Mouse (Mus musculus) adrenal gland, postnatal 10 days (tissue): ENCODE results near the gene Ncoa6. TPM values are rescaled to one million over a fixed set of nuclear protein-coding genes. Genes with fewer than 3 reads are reported as not detected.

Source experiments
- DNase-seq: peaks from one replicate; pipeline ENCODE4 v3.0.0; 2021; ENCODE audit warnings: mixed read lengths
- total RNA-seq, 2 experiments: library from RNA; stranded (reverse); gene quantifications; 2 replicates each; pipeline ENCODE4 v1.2.3; 2021

Ncoa6 gene
- total RNA-seq, 2 experiments from 2014 or later, result 33.1 to 44.6 TPM

DNA sequence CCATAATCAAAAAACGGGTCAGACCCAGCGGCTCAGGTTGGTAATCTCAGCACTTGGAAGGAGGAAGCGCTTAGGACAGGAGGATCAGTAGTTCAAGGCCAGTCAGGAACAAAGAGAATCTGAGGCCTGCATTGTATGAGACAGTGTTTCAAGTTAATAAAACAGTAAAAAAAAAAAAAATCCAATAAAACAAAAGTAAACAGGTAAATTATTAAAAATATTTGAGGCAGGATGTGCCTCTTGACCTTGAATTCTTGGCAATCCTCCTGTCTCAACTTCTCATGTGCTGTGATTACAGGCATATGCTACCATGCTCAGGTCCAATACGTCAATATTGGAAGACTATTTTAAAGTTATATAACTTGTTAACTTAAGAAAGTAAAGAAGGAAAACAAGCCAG is 30.8 kb downstream of the Ncoa6 start:
- DNase-seq, result no peak

DNA sequence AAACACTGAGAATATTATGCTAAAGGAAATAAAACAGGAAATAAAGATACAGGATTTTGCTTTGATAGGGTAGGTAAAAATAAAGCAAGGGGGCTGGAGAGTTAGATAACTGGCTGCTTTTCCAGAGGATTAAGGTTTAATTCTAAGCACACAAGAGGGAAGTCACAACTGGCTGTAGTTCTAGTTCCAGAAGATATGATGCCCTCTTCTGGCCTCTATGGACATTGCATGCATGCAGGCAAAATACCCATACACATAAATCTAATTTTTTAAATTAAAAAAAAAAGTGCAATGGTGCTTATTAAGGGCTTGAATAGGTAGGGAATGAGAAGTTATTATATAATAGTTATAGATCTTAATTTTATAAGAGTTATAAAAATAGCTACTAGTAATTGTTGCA is 37.2 kb downstream of the Ncoa6 start:
- DNase-seq, result peak; percentile 28

DNA sequence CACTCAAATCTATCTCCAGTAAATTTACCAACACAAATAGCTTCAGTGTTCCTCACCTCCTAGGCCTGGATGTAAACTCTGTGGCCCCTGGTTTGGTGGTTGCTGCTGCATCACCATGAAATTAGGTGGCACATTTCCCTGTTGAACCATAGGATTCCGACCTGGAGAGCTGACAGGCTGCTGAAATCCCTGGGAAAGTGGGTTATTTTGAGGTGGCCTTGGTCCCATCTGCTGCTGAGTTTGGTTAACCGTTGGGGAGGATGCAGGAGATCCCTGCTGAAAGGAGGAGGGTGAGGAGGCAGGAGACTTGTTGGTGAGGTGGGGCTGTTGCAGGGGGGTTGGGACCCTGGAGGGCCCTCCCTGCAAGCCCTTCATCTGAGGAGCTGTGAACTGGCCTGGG is 52.8 kb downstream of the Ncoa6 start:
- no peak for DNase-seq

DNA sequence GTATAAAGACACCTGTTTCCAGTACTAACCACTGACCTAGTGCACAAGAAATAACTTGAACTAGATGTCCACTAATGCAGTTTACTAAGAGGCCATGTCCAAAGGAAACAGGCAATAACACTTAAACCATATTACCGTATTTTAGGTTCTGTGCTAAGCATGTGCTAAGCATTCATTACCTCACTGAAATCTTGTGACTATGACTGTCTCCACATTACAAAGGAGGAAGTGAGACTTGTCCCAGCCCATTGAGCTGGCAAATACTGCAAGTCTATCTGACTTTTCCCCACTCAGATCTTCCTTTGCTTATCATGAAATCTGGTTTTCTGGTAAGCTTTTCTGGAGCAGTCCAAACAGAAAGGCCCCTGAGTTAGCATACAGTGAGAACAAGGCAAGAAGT is 69.1 kb downstream of the Ncoa6 start:
- DNase-seq, result no peak

DNA sequence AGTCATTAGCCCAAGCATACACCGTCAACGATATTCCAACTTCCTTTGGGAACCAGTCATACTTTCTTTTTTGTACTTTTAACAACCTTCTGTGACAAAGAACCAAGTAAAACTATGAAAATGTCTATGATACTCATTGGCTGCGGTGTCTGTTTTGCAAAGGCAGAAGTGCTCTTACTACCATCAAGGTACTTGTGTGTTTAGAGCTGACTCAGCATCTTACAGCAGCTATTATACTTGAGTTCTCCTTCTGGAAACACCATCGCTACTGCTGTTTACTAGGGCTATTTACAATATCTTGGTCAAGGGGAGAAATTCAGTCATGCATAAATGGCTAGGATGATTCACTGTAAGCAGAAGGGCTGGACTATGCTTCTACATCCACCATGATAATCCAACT is 71.8 kb downstream of the Ncoa6 start:
- no peak for DNase-seq

DNA sequence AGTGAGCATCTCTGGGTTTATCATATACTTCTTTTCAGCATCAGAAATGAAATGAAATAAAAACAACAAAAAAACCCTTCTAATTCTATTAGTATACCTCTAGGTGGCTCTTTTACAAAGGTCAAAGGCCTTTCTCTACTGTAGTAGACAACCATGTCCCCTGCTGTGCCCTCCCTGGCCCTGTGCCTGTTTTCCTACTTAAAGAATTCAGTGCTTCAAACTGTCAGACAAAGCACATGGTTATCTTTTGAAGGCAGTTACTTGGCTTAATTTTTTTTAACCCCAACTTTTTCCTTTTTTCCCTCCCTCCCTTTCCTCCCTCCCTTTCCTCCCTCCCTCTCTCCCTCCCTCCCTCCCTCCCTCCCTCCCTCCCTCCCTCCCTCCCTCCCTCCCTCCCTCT is 73.4 kb downstream of the Ncoa6 start:
- DNase-seq, result no peak

DNA sequence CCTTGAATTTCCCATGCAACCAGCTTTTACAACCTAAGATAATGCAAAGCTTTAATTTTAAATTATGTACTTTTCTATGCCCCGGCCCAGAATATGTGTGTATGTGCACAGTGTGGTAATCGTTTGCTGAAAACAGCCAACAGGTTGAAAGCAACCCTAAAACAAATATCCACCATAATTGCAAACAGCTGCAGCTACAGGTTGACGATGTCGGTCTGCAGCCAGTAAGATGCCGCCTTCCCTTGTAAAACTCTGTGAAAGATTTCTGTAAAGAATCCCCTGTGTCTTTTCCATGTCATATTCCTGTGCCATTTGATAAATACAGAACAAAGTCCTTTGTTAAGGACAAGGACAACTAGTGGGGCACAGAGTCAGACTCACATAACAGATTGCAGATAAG is 79.1 kb downstream of the Ncoa6 start:
- DNase-seq, result no peak

DNA sequence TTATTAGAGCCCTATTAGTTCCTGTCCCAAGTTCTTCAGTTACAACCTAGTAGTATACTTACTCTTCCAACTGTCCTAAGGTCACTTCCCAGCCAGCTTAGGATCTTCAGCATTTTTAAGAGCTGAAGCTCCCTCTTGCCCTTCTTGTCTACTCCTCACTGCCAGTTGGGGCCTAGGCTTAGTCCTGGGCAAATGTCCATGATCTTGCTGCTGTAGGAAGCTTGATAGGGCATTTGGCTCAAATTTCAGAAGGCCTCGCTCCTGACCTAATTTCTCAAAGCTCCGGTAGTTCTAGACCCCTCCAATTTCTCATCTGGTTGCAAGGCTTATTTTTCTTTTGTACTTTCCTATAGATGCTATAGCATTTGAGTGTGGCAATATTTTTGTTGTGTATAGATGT is 85.1 kb downstream of the Ncoa6 start:
- peak; percentile 51 for DNase-seq

DNA sequence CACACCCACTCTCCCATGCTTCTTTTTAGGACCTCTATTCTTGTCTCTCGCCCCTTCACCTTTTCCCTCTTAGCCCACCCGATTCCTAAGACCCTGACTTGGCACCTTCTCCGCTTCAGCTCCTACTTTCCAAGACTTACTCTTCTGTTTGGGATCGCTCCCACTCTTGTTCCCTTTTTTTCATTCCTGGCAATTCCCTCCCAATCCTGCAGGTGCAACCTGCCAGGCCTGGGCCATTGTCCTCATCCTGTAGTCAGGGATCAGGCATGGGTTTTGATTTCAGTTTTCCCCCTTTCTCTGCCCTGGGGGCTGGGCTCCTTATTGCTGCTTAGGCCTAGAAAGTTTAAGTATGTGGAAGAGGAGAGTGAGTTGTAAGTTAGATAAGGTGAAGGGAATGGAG is 86.6 kb downstream of the Ncoa6 start:
- DNase-seq, result no peak

DNA sequence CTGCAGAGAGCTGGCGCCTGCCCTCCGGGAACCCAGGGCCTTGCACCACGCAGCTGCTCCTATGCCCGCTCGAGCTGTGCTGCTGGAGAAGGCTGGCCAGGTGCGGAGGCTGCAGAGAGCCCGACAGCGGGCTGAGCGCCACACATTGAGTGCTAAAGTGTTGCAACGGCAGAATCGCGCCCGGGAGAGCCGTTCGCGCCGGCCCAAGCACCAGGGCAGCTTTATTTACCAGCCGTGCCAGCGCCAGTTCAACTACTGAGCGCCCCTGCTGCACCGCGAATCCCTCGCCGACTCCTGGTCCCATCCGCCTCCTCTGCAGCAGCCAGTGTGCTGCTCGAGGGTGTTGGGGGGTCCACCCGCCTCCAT is 87.2 kb downstream of the Ncoa6 start:
- DNase-seq, result peak; percentile 61

DNA sequence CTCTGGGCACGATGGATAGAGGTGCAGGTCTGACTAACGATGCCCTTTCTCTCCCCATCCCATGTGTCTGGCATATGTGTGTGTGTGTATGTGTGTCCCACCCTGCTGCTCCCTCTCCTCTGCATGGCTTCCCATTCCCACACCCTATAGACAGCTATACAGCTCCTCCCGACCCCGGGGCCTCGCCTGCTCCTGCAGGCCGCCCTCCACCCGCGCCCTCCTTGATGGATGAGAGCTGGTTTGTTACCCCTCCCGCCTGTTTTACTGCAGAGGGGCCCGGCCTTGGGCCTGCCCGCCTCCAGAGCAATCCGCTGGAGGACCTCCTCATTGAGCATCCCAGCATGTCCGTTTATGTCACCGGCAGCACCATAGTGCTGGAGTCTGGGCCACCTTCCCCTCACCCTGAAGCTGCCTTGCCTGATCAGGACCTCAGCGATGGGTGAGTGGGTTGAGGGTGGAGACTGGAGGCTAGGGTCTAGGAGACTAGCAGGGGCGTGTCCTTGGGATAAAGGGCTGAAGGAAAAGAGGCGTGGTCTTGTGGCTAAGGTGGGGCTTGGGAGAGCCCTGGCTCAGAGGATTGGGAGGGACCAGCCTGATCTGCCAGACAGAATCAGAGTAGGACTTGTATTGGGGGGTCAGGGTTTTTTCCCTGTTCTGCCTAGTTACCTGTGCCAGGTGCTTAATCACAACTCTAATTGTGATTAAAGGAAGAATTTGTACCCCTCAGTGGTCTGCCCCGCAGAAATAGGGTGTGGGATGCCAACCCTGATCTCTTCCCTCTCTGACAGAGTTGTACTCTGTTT is 87.8 kb downstream of the Ncoa6 start:
- DNase-seq, result no peak

DNA sequence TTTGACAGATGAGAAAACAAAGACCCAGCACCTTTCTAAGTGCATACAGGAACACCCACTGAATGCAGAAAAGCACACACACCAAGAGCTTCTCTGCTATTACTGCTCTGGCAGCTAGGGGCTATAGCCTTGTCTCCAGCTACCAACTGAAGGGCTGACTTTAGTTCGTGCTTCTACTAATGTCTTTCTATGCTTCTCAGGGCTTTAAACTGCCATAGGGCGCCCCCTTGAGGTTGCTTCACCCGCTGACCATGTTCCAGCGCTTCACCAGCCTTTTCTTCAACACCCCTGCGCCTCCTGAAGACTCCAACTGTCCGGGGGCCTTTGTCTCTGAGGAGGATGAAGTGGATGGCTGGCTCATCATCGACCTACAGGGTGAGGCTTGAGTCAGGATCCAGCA is 88.6 kb downstream of the Ncoa6 start:
- peak; percentile 90 for DNase-seq

DNA sequence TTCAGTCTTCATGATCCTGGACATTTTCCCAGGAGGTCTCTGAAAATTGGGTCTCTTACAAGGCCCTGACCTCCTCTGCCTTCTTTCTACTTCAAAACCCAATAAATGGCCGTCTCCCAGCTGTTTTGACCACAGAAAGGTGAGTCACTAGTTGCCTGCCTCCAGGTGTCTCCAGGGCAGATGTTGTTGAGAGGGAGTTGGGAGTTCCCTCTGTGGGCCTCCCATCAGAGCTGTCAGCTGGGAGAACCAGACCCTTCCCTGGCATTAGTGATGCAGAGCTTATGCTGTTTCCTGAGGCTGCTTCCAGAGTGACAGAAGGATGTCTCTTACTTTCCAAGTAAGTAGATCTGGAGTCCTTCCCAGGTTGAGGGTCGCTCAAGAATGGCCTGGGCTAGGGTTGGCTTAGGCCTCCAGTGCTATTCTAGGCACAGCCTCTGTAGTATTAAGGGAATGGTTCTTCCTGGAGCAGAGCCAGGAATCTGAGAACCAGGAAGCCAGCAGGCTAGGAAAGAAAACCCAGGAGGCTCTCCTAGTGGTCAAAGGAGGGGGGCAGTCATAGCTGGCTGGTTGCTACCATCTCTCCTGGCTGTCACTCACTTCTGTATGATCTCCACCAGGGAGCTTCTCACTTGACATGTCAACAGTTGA is 90.8 kb downstream of the Ncoa6 start:
- DNase-seq, result peak; percentile 72

DNA sequence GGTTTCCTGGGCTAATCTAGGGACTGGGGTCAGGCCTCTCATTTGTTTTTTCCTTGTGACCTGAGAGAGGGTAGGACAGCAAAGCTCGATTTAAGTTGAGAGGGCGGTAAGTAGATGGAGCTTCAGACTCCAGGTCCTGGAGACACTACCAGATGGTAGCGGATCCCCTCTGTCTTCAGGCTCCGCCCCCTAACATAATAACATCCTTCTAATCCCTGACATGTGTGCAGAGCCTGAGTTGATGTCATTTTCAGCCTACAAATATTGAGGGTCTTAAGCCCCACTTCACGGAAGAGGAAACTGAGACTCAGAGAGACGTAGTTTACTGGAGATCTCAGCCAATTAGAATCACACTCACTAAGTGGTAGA is 91.4 kb downstream of the Ncoa6 start:
- no peak for DNase-seq

DNA sequence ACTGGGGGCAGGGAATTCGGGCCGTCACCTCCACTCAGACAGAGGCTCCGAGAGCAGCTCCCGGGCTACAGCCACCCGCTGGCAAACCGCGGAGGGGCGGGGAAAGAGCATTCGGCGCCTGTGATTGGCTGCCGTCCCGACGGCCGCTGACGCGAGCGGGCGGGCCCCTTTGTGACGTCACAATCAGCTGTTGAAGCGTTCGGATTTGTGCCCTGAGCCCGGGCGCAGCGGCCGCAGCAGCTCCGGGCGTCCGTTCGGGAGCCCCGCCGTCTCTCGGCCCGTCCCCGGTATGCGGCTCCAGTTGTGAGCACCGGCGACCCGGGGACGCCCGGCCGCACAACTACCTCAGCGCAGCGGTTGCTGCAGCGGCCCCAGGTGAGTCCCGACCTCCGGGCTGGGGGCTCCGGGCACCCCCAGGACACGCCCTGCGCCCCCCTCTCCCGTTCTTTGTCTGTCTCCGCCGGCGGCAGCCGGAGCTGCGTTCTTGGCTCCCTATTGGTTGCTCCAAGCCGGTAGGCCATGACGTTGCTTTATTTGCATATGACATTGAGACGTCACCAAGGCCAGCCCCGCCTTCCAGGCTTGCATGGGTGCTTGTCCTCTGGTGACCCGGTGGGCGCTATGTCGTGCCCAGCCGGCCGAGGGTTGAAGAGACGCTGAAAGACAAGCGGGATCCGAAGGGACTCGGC is 91.9 kb downstream of the Ncoa6 start:
- DNase-seq, result peak; percentile 99

DNA sequence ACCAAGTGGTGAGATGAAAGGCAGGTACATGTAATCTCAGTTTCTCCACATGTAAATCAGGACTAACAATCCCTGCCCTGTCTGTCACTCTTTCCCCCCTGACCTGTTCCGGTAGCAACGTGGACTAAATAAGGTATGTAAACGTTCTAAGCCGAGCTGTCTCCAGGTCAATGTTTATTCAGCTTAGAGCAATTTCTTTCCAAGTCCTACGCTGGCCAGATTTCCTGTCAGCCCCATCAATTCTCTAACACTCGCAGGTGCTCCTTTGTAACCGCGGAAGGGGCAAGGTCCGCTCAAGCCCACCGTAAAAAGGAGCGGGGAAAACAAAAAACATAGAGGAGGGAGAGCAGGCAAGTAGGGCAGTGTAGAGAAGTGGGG is 92.6 kb downstream of the Ncoa6 start:
- DNase-seq, result no peak

DNA sequence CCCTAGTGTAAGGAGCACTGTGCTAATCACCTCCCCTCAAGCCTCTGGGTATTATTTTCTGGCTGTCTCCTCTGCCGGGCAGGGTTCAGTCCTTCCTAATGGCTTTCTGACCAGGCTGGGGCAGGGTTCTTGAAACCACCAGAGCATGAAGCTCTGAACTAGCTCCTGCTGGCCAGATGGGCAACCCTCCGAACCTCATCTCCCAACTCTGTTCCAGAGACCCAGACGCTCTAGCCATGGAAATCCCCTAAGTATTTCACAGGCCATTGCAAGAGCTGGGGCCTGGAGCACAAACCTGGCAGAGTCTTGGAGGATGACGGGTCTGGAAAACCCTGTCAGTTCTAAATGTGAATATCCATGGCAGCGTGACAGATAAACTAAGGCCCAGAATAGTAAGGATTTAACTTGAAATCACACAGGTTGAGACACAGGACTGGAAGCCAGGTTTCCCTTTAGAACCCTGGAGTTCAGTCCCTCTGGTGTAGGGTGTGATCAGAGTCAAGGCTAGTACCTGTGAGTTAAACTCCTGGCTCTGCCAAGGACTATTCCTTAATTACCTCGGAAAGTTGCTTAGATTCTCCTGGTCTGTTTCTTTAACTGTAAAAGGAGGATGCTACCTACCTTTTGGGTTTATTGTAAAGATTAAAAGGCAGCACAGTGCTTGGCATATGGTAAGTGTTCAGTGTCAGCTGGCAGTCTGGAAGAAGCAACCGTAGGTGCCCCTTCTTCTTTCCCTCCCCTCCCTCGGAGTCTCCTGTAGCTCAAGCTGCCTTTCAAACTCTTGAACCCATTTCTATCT is 93.2 kb downstream of the Ncoa6 start, which contains the start of gene Trp53inp2:
Gene Trp53inp2, plus strand, starts transcription at position 799 of the 799 bp plus-strand sequence.
- peak; percentile 44 for DNase-seq

DNA sequence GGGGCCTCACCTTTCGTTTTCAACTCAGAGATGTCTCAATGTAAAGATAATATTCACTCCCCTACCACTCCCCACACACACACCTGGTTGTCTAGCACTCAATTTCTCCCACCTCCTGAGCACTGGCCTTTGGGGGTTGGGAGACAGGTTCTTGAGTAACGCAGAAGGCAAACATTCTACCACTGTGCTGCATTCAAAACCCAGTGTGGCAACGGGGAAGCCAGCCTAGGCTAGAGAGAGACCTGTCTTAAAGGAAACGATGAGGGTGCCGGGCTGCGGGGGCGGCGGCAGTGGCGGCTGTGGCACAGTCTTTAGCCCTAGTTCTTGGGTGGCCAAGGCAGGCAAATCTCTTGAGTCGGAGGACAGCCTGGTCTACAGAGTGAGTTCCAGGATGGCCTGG is 97.5 kb downstream of the Ncoa6 start:
- no peak for DNase-seq

DNA sequence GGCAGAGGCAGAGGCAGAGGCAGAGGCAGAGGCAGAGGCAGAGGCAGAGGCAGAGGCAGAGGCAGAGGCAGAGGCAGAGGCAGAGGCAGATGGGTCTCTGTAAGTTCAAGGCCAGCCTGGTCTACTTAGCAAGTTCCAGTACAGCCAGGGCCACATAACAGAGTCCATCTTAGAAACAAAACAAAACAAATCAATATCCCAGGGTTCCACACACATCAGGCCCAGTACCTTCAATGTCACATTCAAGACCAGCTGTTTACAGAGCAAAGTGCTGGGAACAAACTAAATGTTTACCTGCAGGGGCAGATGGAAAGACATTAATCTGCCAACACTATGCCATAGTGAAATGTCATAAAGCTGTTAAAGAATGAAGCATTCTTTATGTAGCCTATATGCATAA is 99.2 kb downstream of the Ncoa6 start:
- no peak for DNase-seq

DNA sequence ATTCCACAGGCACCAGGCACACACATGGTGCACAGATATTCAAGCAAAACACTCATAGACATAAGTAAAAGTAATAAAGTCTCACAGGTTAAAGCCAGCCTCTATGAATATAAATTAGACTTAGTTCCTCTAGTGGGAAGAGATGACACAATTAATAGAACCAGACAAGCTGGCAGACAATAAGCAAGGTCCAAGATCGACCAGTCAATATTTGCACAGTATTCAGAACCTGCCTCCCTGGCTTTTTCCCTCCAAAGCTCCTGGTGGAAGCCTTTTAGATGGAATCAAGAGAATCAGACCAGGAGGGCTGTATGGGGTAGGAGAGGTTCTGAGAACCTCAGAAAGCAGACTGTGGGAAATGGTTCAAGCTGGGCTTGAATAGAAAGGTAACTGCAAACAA is 99.8 kb downstream of the Ncoa6 start:
- DNase-seq, result no peak

DNA sequence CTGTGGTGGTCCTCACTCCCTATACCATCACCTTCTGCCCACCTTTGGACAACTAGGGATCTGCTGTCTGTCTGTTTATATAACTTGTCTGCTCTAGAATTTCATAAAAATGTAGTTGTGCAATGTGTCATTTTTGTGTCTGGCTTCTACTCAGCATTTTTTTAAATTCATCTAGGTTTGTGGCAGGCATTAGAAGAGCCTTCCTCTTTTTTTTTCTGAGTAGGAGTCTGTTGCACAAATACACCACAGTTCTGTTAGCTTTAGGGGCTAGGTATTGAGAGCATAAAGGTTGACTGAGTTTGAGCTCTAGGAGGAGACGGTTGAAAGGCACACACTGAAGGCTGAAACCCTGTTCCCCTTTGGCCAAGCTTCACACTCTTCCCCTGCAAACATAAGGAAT is 100.4 kb downstream of the Ncoa6 start:
- DNase-seq, result no peak

DNA sequence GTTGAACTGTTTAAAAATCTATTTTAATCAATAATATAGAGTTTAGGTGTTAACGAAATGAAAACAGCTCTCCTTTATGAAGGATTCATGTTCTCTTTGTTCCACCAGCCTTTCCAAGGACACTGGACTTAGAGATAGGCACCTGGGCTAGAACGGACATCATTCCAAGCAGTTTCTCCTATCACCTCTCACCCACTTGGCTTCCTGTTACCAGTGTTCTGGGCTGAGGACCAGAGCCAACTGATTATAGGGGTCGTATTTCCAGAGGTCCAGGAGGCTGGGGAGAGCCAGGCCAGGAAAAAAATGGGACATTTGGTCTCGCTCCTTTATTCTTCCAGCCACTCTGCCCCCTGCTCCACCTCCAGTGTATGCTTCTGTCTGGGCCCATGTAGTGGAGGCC is 101.2 kb downstream of the Ncoa6 start:
- DNase-seq, result no peak
